Mouse (Mus musculus): Measurements from ENCODE around the gene Wwc2. TPM values are rescaled to one million over a fixed set of nuclear protein-coding genes. Genes with fewer than 3 reads are reported as not detected.

The Wwc2 gene
- polyA plus RNA-seq, 1 experiment from 2014 or later: 8.5 TPM

- 39% methylated on average over 15 of the region's 15 CpGs for WGBS
- no peaks in the 10 kb centered on the region for H3K9me3 ChIP-seq
- peak overlapping the region; percentile 94 for H3K4me2 ChIP-seq (replicated peaks)
- no peaks in the 10 kb centered on the region for H3K27me3 ChIP-seq (replicated peaks)
- H3K4me1 ChIP-seq (replicated peaks): peaks cover 22% of the 10 kb centered on the region
- no peak overlapping the region; the same call in 1 of the 2 replicates for H3K4me3 ChIP-seq (replicated peaks)
- no peak for ATAC-seq
- no peaks in the 10 kb centered on the region for H3K36me3 ChIP-seq
- H3K27ac ChIP-seq: no peak overlapping the region
- H3K9ac ChIP-seq: no peak overlapping the region
Measured at GRCm38 (mm10) chr8:47988111-47988510, 2.6 kb downstream of the Wwc2 start.

- Histone ChIP-seq H3K27ac (no peak overlapping the region), H3K4me3 (replicated peaks) (no peak overlapping the region), H3K4me2 (replicated peaks) (no peak overlapping the region), H3K36me3 (no peaks in the 10 kb centered on the region), H3K27me3 (replicated peaks) (no peaks in the 10 kb centered on the region), H3K9me3 (no peaks in the 10 kb centered on the region), H3K4me1 (replicated peaks) (peaks cover 22% of the 10 kb centered on the region), H3K9ac (no peak overlapping the region)
- no peak for ATAC-seq
- WGBS: 46% methylated on average over 10 of the region's 10 CpGs
Measured at GRCm38 (mm10) chr8:47985644-47986043, 5.1 kb downstream of the Wwc2 start.

GRCm38 (mm10) chr8:47985243-47985642, 5.5 kb downstream of the Wwc2 start:
- H3K4me2 ChIP-seq (replicated peaks): no peak overlapping the region
- peaks cover 22% of the 10 kb centered on the region for H3K4me1 ChIP-seq (replicated peaks)
- H3K9me3 ChIP-seq: no peaks in the 10 kb centered on the region
- no peak overlapping the region for H3K4me3 ChIP-seq (replicated peaks)
- no peak overlapping the region for H3K27ac ChIP-seq
- ATAC-seq: no peak
- no peaks in the 10 kb centered on the region for H3K27me3 ChIP-seq (replicated peaks)
- H3K36me3 ChIP-seq: no peaks in the 10 kb centered on the region; the same call in 1 of the 2 replicates
- H3K9ac ChIP-seq: no peak overlapping the region

- Histone ChIP-seq H3K4me3 (replicated peaks) (no peak overlapping the region), H3K27me3 (replicated peaks) (no peaks in the 10 kb centered on the region), H3K9me3 (no peaks in the 10 kb centered on the region), H3K9ac (no peak overlapping the region), H3K4me2 (replicated peaks) (no peak overlapping the region), H3K4me1 (replicated peaks) (peaks cover 8% of the 10 kb centered on the region), H3K36me3 (no peaks in the 10 kb centered on the region; the same call in 1 of the 2 replicates), H3K27ac (no peak overlapping the region)
- WGBS: 83% methylated on average over 6 of the region's 6 CpGs
- no peak for ATAC-seq
Measured at GRCm38 (mm10) chr8:47981075-47981474, 9.6 kb downstream of the Wwc2 start.

- H3K4me2 ChIP-seq (replicated peaks): no peak overlapping the region
- no peaks in the 10 kb centered on the region for H3K27me3 ChIP-seq (replicated peaks)
- no peaks in the 10 kb centered on the region; the same call in 1 of the 2 replicates for H3K36me3 ChIP-seq
- peaks cover 5% of the 10 kb centered on the region; the same call in 1 of the 2 replicates for H3K4me1 ChIP-seq (replicated peaks)
- 90% methylated on average over 8 of the region's 8 CpGs for WGBS
- no peaks in the 10 kb centered on the region for H3K9me3 ChIP-seq
- H3K27ac ChIP-seq: no peak overlapping the region
- no peak overlapping the region for H3K4me3 ChIP-seq (replicated peaks)
- H3K9ac ChIP-seq: no peak overlapping the region
- ATAC-seq: no peak
Measured at GRCm38 (mm10) chr8:47979876-47980275, 10.8 kb downstream of the Wwc2 start.

- 82% methylated on average over 6 of the region's 6 CpGs for WGBS
- ATAC-seq: no peak
- Histone ChIP-seq H3K36me3 (no peaks in the 10 kb centered on the region; the same call in 1 of the 2 replicates), H3K9me3 (no peaks in the 10 kb centered on the region), H3K27me3 (replicated peaks) (no peaks in the 10 kb centered on the region), H3K4me2 (replicated peaks) (no peak overlapping the region), H3K27ac (no peak overlapping the region), H3K9ac (no peak overlapping the region), H3K4me1 (replicated peaks) (peaks cover 8% of the 10 kb centered on the region), H3K4me3 (replicated peaks) (no peak overlapping the region)
Measured at GRCm38 (mm10) chr8:47978755-47979154, 12.0 kb downstream of the Wwc2 start.

GRCm38 (mm10) chr8:47974963-47975314, 15.8 kb downstream of the Wwc2 start:
- Histone ChIP-seq H3K9ac (0 out of 2 replicates have a peak overlapping the region, but pooled peaks have one; percentile 10), H3K27me3 (replicated peaks) (no peaks in the 10 kb centered on the region), H3K27ac (no peak overlapping the region), H3K4me2 (replicated peaks) (peak overlapping the region; percentile 59), H3K36me3 (no peaks in the 10 kb centered on the region; the same call in 1 of the 2 replicates), H3K9me3 (no peaks in the 10 kb centered on the region), H3K4me3 (replicated peaks) (peak overlapping the region; percentile 26), H3K4me1 (replicated peaks) (peaks cover 8% of the 10 kb centered on the region)
- ATAC-seq: no peak; the same call in 1 of the 2 replicates
- WGBS: 38% methylated on average over 7 of the region's 7 CpGs

GRCm38 (mm10) chr8:47974138-47974962, 16.4 kb downstream of the Wwc2 start:
- peak; percentile 89 for ATAC-seq
- 31% methylated on average over 20 of the region's 20 CpGs for WGBS
- Histone ChIP-seq H3K4me3 (replicated peaks) (peak overlapping the region; percentile 26), H3K27me3 (replicated peaks) (no peaks in the 10 kb centered on the region), H3K9ac (0 out of 2 replicates have a peak overlapping the region, but pooled peaks have one; percentile 10), H3K9me3 (no peaks in the 10 kb centered on the region), H3K27ac (no peak overlapping the region), H3K4me2 (replicated peaks) (peak overlapping the region; percentile 59), H3K4me1 (replicated peaks) (peaks cover 8% of the 10 kb centered on the region), H3K36me3 (no peaks in the 10 kb centered on the region)

- ATAC-seq: no peak
- Histone ChIP-seq H3K4me3 (replicated peaks) (no peak overlapping the region), H3K9ac (no peak overlapping the region), H3K36me3 (no peaks in the 10 kb centered on the region), H3K9me3 (no peaks in the 10 kb centered on the region), H3K27ac (no peak overlapping the region), H3K4me1 (replicated peaks) (peaks cover 12% of the 10 kb centered on the region), H3K4me2 (replicated peaks) (no peak overlapping the region), H3K27me3 (replicated peaks) (no peaks in the 10 kb centered on the region)
- WGBS: 50% methylated on average over 2 of the region's 2 CpGs
Measured at GRCm38 (mm10) chr8:47971121-47971520, 19.6 kb downstream of the Wwc2 start.

- 78% methylated on average over 5 of the region's 5 CpGs for WGBS
- Histone ChIP-seq H3K4me1 (replicated peaks) (peaks cover 12% of the 10 kb centered on the region), H3K27me3 (replicated peaks) (no peaks in the 10 kb centered on the region), H3K36me3 (no peaks in the 10 kb centered on the region), H3K4me2 (replicated peaks) (no peak overlapping the region), H3K9me3 (no peaks in the 10 kb centered on the region), H3K27ac (no peak overlapping the region), H3K9ac (no peak overlapping the region), H3K4me3 (replicated peaks) (no peak overlapping the region)
- no peak for ATAC-seq
Measured at GRCm38 (mm10) chr8:47970576-47970975, 20.1 kb downstream of the Wwc2 start.

- Histone ChIP-seq H3K4me1 (replicated peaks) (peaks cover 4% of the 10 kb centered on the region; the same call in 1 of the 2 replicates), H3K27me3 (replicated peaks) (no peaks in the 10 kb centered on the region), H3K9me3 (no peaks in the 10 kb centered on the region), H3K4me3 (replicated peaks) (no peak overlapping the region), H3K4me2 (replicated peaks) (no peak overlapping the region), H3K9ac (no peak overlapping the region), H3K36me3 (no peaks in the 10 kb centered on the region), H3K27ac (no peak overlapping the region)
- WGBS: 64% methylated on average over 20 of the region's 20 CpGs
- ATAC-seq: no peak
Measured at GRCm38 (mm10) chr8:47967045-47967920, 23.4 kb downstream of the Wwc2 start.

GRCm38 (mm10) chr8:47962484-47962883, 28.2 kb downstream of the Wwc2 start:
- Histone ChIP-seq H3K27ac (no peak overlapping the region), H3K9me3 (no peaks in the 10 kb centered on the region), H3K9ac (no peak overlapping the region), H3K4me3 (replicated peaks) (no peak overlapping the region), H3K36me3 (no peaks in the 10 kb centered on the region), H3K4me1 (replicated peaks) (peaks cover 11% of the 10 kb centered on the region), H3K27me3 (replicated peaks) (no peaks in the 10 kb centered on the region), H3K4me2 (replicated peaks) (no peak overlapping the region)
- WGBS: 55% methylated on average over 4 of the region's 4 CpGs
- no peak for ATAC-seq

All from intestine, embryonic 15.5 days (tissue).